ENCODE assay signal across 8 mouse cellular contexts in genomic region chr4:156227752-156228392, GRCm38 (mm10). TPM values are rescaled to one million over a fixed set of nuclear protein-coding genes. Genes with fewer than 3 reads are reported as not detected.
DNase-seq lines count a peak whose midpoint lies in the region; ATAC-seq and TF ChIP-seq lines count a peak whose summit lies in the region.

No protein-coding gene starts in this region.

- H3K36me3 ChIP-seq in E14TG2a.4 (ENCODE audit: insufficient read depth, low read length): peaks cover 47% of the 10 kb centered on the region
- peaks cover 40% of the 10 kb centered on the region for H3K36me3 ChIP-seq in heart, embryonic 10.5 days
- H3K36me3 ChIP-seq in limb, embryonic 12.5 days: peaks cover 42% of the 10 kb centered on the region
- H3K36me3 ChIP-seq in myocyte (ENCODE audit: control insufficient read depth, insufficient read depth): no peaks in the 10 kb centered on the region

- 0 out of 2 replicates have a peak overlapping the region, but pooled peaks have one; percentile 34 for H3K9ac ChIP-seq in limb, embryonic 12.5 days (replicated peaks)

- H3K27ac ChIP-seq in heart, embryonic 10.5 days: peak overlapping the region; percentile 36; the same call in 1 of the 2 replicates
- H3K27ac ChIP-seq in limb, embryonic 12.5 days: no peak overlapping the region

- peak; percentile 16 for TF ChIP-seq POLR2A in myocyte (IDR thresholded peaks at IDR 0.05; ENCODE audit: insufficient read length, low read depth)

- H3K4me3 ChIP-seq in E14TG2a.4 (replicated peaks; ENCODE audit: low read length): peak overlapping the region; percentile 73
- H3K4me3 ChIP-seq in heart, embryonic 10.5 days: peak overlapping the region; percentile 35
- peak overlapping the region; percentile 21 for H3K4me3 ChIP-seq in limb, embryonic 12.5 days (replicated peaks)
- H3K4me3 ChIP-seq in myocyte: no peak overlapping the region

- peak; percentile 23; the same call in 1 of the 2 replicates for ATAC-seq in limb, embryonic 12.5 days (ENCODE audit: insufficient number of reproducible peaks, insufficient read depth, low FRiP score, low TSS enrichment, low read depth)

- peak overlapping the region; percentile 30 for H3K4me2 ChIP-seq in limb, embryonic 12.5 days
- peak overlapping the region; percentile 31 for H3K4me2 ChIP-seq in myocyte (ENCODE audit: low read depth)

- 34% methylated on average over 18 of the region's 18 CpGs for WGBS in heart, embryonic 10.5 days
- WGBS in limb, embryonic 12.5 days: 36% methylated on average over 18 of the region's 18 CpGs

- peak; percentile 65 for DNase-seq in 3T3-L1 (ENCODE audit: low read depth, low spot score)
- DNase-seq in heart, embryonic 10.5 days (ENCODE audit: low spot score): no peak
- DNase-seq in frontal cortex, adult 2 months (ENCODE audit: extremely low spot score in 1 of 2, low spot score in 1 of 2): no peak
- DNase-seq in thymus, postnatal 36 days: no peak
- DNase-seq in ovary, postnatal 36 days (ENCODE audit: low spot score): no peak

- H3K79me2 ChIP-seq in myocyte (ENCODE audit: control insufficient read depth, insufficient read depth): no peaks in the 10 kb centered on the region

- H3K27me3 ChIP-seq in E14TG2a.4 (ENCODE audit: insufficient read depth, low read length): peaks cover 16% of the 10 kb centered on the region
- peaks cover 12% of the 10 kb centered on the region; the same call in 1 of the 2 replicates for H3K27me3 ChIP-seq in heart, embryonic 10.5 days (ENCODE audit: insufficient read depth, poor library complexity, severe bottlenecking)
- H3K27me3 ChIP-seq in limb, embryonic 12.5 days: no peaks in the 10 kb centered on the region
- no peaks in the 10 kb centered on the region for H3K27me3 ChIP-seq in myocyte (ENCODE audit: control insufficient read depth, insufficient read depth, insufficient read length)

- no peaks in the 10 kb centered on the region for H3K9me3 ChIP-seq in E14TG2a.4 (ENCODE audit: low read length)
- H3K9me3 ChIP-seq in heart, embryonic 10.5 days: no peaks in the 10 kb centered on the region
- H3K9me3 ChIP-seq in limb, embryonic 12.5 days: no peaks in the 10 kb centered on the region

- TF ChIP-seq CTCF in E14TG2a.4 (conservative IDR thresholded peaks at IDR 0.05; ENCODE audit: low read length): no peak

- H3ac ChIP-seq in myocyte (ENCODE audit: control insufficient read depth, insufficient read length): no peak overlapping the region

- peaks cover 42% of the 10 kb centered on the region for H3K4me1 ChIP-seq in E14TG2a.4 (replicated peaks; ENCODE audit: low read depth, low read length)
- peaks cover 17% of the 10 kb centered on the region for H3K4me1 ChIP-seq in heart, embryonic 10.5 days
- peaks cover 11% of the 10 kb centered on the region for H3K4me1 ChIP-seq in limb, embryonic 12.5 days (replicated peaks)

TF ChIP-seq in myocyte, 11 proteins besides CTCF, POLR2A, EP300 and RAD21:
- TF ChIP-seq POLR2AphosphoS2 (IDR thresholded peaks at IDR 0.05; ENCODE audit: insufficient read length, low read depth) (peak; percentile 34), E2F4 (IDR thresholded peaks at IDR 0.05; ENCODE audit: insufficient read depth) (no peak), MAX (IDR thresholded peaks at IDR 0.05; ENCODE audit: low read depth) (no peak)
TF ChIP-seq in myocyte: peak in this region for 1.

RNA-seq across cellular contexts. Expression of gene Plekhn1, which starts 6.8 kb away (rescaled TPM):
- 15.2 and 15.9 TPM in 2 replicates for polyA plus RNA-seq in heart, embryonic 10.5 days (2016; fragmentation: Nextera tagmentation; extraction: Ambion mirVana)
- 29.2 and 32.8 TPM in 2 replicates for polyA plus RNA-seq in limb, embryonic 12.5 days (2016; fragmentation: Nextera tagmentation; extraction: Ambion mirVana)
- 10.6 TPM for polyA plus RNA-seq in myocyte (2012; fragmentation: generic; extraction: Trizol)
- 79.0 and 85.8 TPM in 2 replicates for polyA plus RNA-seq in frontal cortex, adult 2 months (2012; rRNA removed)

RNA-seq across cellular contexts. Expression of gene Noc2l, which starts 7.9 kb away (rescaled TPM):
- polyA plus RNA-seq in heart, embryonic 10.5 days (2016; fragmentation: Nextera tagmentation; extraction: Ambion mirVana): 59.2 and 96.5 TPM in 2 replicates
- polyA plus RNA-seq in limb, embryonic 12.5 days (2016; fragmentation: Nextera tagmentation; extraction: Ambion mirVana): 94.1 and 96.3 TPM in 2 replicates
- 61.3 TPM for polyA plus RNA-seq in myocyte (2012; fragmentation: generic; extraction: Trizol)
- 93.4 and 96.7 TPM in 2 replicates for polyA plus RNA-seq in frontal cortex, adult 2 months (2012; rRNA removed)

RNA-seq across cellular contexts. Expression of gene Perm1, which starts 12.2 kb away (rescaled TPM):
- polyA plus RNA-seq in heart, embryonic 10.5 days (2016; fragmentation: Nextera tagmentation; extraction: Ambion mirVana): 0.64 and 1.2 TPM in 2 replicates
- polyA plus RNA-seq in limb, embryonic 12.5 days (2016; fragmentation: Nextera tagmentation; extraction: Ambion mirVana): 0.45 and 0.66 TPM in 2 replicates
- 0.11 TPM for polyA plus RNA-seq in myocyte (2012; fragmentation: generic; extraction: Trizol)
- 0.92 and 0.96 TPM in 2 replicates for polyA plus RNA-seq in frontal cortex, adult 2 months (2012; rRNA removed)

RNA-seq across cellular contexts. Expression of gene AW011738, which starts 24.8 kb away (rescaled TPM):
- polyA plus RNA-seq in heart, embryonic 10.5 days (2016; fragmentation: Nextera tagmentation; extraction: Ambion mirVana): 1.3 and 2.0 TPM in 2 replicates
- polyA plus RNA-seq in limb, embryonic 12.5 days (2016; fragmentation: Nextera tagmentation; extraction: Ambion mirVana): 1.8 TPM in 2 replicates
- 0.48 TPM for polyA plus RNA-seq in myocyte (2012; fragmentation: generic; extraction: Trizol)
- 5.2 and 5.4 TPM in 2 replicates for polyA plus RNA-seq in frontal cortex, adult 2 months (2012; rRNA removed)

RNA-seq across cellular contexts. Expression of gene Isg15, which starts 27.3 kb away (rescaled TPM):
- polyA plus RNA-seq in heart, embryonic 10.5 days (2016; fragmentation: Nextera tagmentation; extraction: Ambion mirVana): 0.59 TPM in 1 of 2 replicates, not detected in the other
- 0.40 and 0.95 TPM in 2 replicates for polyA plus RNA-seq in limb, embryonic 12.5 days (2016; fragmentation: Nextera tagmentation; extraction: Ambion mirVana)
- polyA plus RNA-seq in myocyte (2012; fragmentation: generic; extraction: Trizol): 12.4 TPM
- polyA plus RNA-seq in frontal cortex, adult 2 months (2012; rRNA removed): 8.9 and 10.4 TPM in 2 replicates
